Mouse (Mus musculus) myocyte (in vitro differentiated cells): ENCODE data around the gene Trappc1.

Source experiments
- CEBPB ChIP-seq: IDR thresholded peaks from 2 replicates; pipeline ENCODE4 v1.6.1; 2011; ENCODE audit warnings: mild to moderate bottlenecking, moderate library complexity; ENCODE audit not compliant: poor library complexity, insufficient read depth, severe bottlenecking
- MAX ChIP-seq: IDR thresholded peaks from one replicate; pipeline ENCODE4 v1.6.1; 2011; ENCODE audit warnings: low read depth, mild to moderate bottlenecking, control low read depth
- MYOD1 ChIP-seq, 3 experiments: IDR thresholded peaks; one replicate each; pipeline ENCODE4 v1.6.1; 2011; ENCODE audit warnings: control low read depth in 2 of 3, low read depth in 2 of 3, mild to moderate bottlenecking in 2 of 3, moderate library complexity in 1 of 3; ENCODE audit not compliant: insufficient read length in 2 of 3, control insufficient read depth in 1 of 3
- POLR2A ChIP-seq: IDR thresholded peaks from one replicate; pipeline ENCODE4 v1.6.1; 2011; ENCODE audit warnings: low read depth, mild to moderate bottlenecking, control low read depth, moderate library complexity; ENCODE audit not compliant: insufficient read length
- TCF12 ChIP-seq: IDR thresholded peaks from one replicate; pipeline ENCODE4 v1.6.1; 2011; ENCODE audit warnings: mild to moderate bottlenecking, control low read depth; ENCODE audit not compliant: poor library complexity, insufficient read depth, severe bottlenecking

DNA sequence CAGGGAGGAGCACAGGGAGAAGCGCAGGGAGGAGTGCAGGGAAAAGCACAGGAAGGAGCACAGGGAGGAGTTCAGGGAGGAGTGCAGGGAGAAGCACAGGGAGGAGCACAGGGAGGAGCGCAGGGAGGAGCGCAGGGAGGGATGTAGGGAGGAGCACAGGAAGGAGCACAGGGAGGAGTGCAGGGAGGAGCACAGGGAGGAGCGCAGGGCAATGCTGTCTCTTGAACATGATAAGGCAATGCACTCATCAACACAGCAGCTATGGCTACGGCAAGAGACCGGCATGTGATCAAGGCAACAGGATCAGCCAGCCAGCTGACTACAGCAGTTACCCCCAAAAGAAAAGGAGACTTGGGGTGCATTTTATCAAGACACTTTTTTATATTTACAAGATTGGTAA lies 7.4 kb upstream of the Trappc1 start:
- no peak for TF ChIP-seq TCF12
- TF ChIP-seq POLR2A, result peak; percentile 88
- TF ChIP-seq CEBPB, result no peak
- no peak for TF ChIP-seq MYOD1 (IDR thresholded peaks at IDR 0.05; ENCODE audit: control insufficient read depth in 1 of 3, insufficient read length in 2 of 3, low read depth in 2 of 3)
- TF ChIP-seq MAX, result no peak
